Mouse (Mus musculus) 416B (cell line): ENCODE measurements around the gene Arhgap32.
"Not testable (repeated sequence)": the region's sequence is repeated elsewhere in the genome, so short reads cannot be mapped to it uniquely, and the experiment has no call there.

Experiments
- DNase-seq: peaks from one replicate; pipeline ENCODE4 v3.0.0; 2011; ENCODE audit warnings: low read depth

Gene Arhgap32

GRCm38 (mm10) chr9:32115786-32116185 lies at the start of gene Arhgap32:
Gene Arhgap32 (plus strand): TSS chr9:32116136.
- DNase-seq: no peak

GRCm38 (mm10) chr9:32072778-32073177 lies 43.2 kb upstream of the Arhgap32 start:
- DNase-seq: no peak

- DNase-seq: no peak
These were observed 27.7 kb upstream of the Arhgap32 start for GRCm38 (mm10) chr9:32088106-32088776.

GRCm38 (mm10) chr9:32088882-32089281 lies 27.1 kb upstream of the Arhgap32 start:
- DNase-seq: no peak

GRCm38 (mm10) chr9:32093456-32093855 lies 22.5 kb upstream of the Arhgap32 start:
- DNase-seq: no peak

- no peak for DNase-seq
These were observed 21.4 kb upstream of the Arhgap32 start for GRCm38 (mm10) chr9:32094351-32095120.

- no peak for DNase-seq
These were observed 20.4 kb upstream of the Arhgap32 start for GRCm38 (mm10) chr9:32095511-32095910.

GRCm38 (mm10) chr9:32096541-32096940 lies 19.4 kb upstream of the Arhgap32 start:
- DNase-seq: no peak

GRCm38 (mm10) chr9:32097123-32097522 lies 18.8 kb upstream of the Arhgap32 start:
- DNase-seq: no peak

GRCm38 (mm10) chr9:32098425-32099155 lies 17.3 kb upstream of the Arhgap32 start:
- DNase-seq: no peak

GRCm38 (mm10) chr9:32100561-32100960 lies 15.4 kb upstream of the Arhgap32 start:
- DNase-seq: no peak

- no peak for DNase-seq
These were observed 14.4 kb upstream of the Arhgap32 start for GRCm38 (mm10) chr9:32101488-32101887.

- no peak for DNase-seq
These were observed 11.3 kb upstream of the Arhgap32 start for GRCm38 (mm10) chr9:32104670-32105069.

- DNase-seq: no peak
These were observed 5.6 kb upstream of the Arhgap32 start for GRCm38 (mm10) chr9:32110376-32110775.

GRCm38 (mm10) chr9:32116272-32116671 lies 336 bp downstream of the Arhgap32 start:
- DNase-seq: no peak

GRCm38 (mm10) chr9:32117876-32118275 lies 1.9 kb downstream of the Arhgap32 start:
- no peak for DNase-seq

- DNase-seq: no peak
These were observed 2.5 kb downstream of the Arhgap32 start for GRCm38 (mm10) chr9:32118433-32118832.

- DNase-seq: no peak
These were observed 3.6 kb downstream of the Arhgap32 start for GRCm38 (mm10) chr9:32119586-32119985.

GRCm38 (mm10) chr9:32120162-32120561 lies 4.2 kb downstream of the Arhgap32 start:
- no peak for DNase-seq

- not testable (repeated sequence) for DNase-seq
These were observed 5.3 kb downstream of the Arhgap32 start for GRCm38 (mm10) chr9:32121271-32121670.

GRCm38 (mm10) chr9:32136195-32136594 lies 20.3 kb downstream of the Arhgap32 start:
- DNase-seq: no peak

- no peak for DNase-seq
These were observed 20.9 kb downstream of the Arhgap32 start for GRCm38 (mm10) chr9:32136680-32137295.
